Mouse (Mus musculus) liver, embryonic 11.5 days (tissue): ENCODE results near the gene Slc7a7. TPM values are rescaled to one million over a fixed set of nuclear protein-coding genes. Genes with fewer than 3 reads are reported as not detected.

Source experiments
- ATAC-seq: fragments of 200-750 bp; cut with Nextera tagmentation; replicated peaks from 2 replicates; pipeline ENCODE4 v1.8.0; 2017; ENCODE audit warnings: moderate number of reproducible peaks, mild to moderate bottlenecking, moderate TSS enrichment, moderate library complexity; ENCODE audit not compliant: low FRiP score
- DNase-seq: peaks from one replicate; pipeline ENCODE4 v3.0.0-alpha.2; 2017; ENCODE audit warnings: low spot score
- H3K27ac ChIP-seq: fragments of 300-500 bp; sonication (generic); 2 replicates; pipeline ENCODE4 v1.5.1; 2014; ENCODE audit warnings: mild to moderate bottlenecking, low read depth, low read length, control low read depth
- H3K27me3 ChIP-seq: fragments of 300-500 bp; sonication (generic); replicated peaks from 2 replicates; pipeline ENCODE4 v1.6.1; 2014; ENCODE audit warnings: low read length, mixed read lengths; ENCODE audit not compliant: control insufficient read depth, insufficient read depth
- H3K36me3 ChIP-seq: fragments of 300-500 bp; sonication (generic); 2 replicates; pipeline ENCODE4 v1.6.1; 2014; ENCODE audit warnings: mild to moderate bottlenecking, low read length, moderate library complexity, mixed read lengths; ENCODE audit not compliant: control insufficient read depth, insufficient read depth
- H3K4me1 ChIP-seq: fragments of 300-500 bp; sonication (generic); replicated peaks from 2 replicates; pipeline ENCODE4 v1.6.1; 2014; ENCODE audit warnings: low read length, mixed read lengths; ENCODE audit not compliant: control insufficient read depth, insufficient read depth
- H3K4me2 ChIP-seq: fragments of 300-500 bp; sonication (generic); 2 replicates; pipeline ENCODE4 v1.6.1; 2014; ENCODE audit warnings: mild to moderate bottlenecking, control low read depth, moderate library complexity
- H3K4me3 ChIP-seq: fragments of 300-500 bp; sonication (generic); 2 replicates; pipeline ENCODE4 v1.5.1; 2014; ENCODE audit warnings: low read depth, low read length, control low read depth
- H3K9ac ChIP-seq: fragments of 300-500 bp; sonication (generic); 2 replicates; pipeline ENCODE4 v1.6.1; 2014; ENCODE audit warnings: low read depth, low read length, control low read depth
- H3K9me3 ChIP-seq: fragments of 300-500 bp; sonication (generic); 2 replicates; pipeline ENCODE4 v1.6.1; 2016; ENCODE audit warnings: low read length, inconsistent platforms, mixed read lengths; ENCODE audit not compliant: control insufficient read depth
- WGBS: fragments of 180-500 bp; shearing (Covaris S2); extraction: QIAGEN DNeasy Blood & Tissue Kit; methylation state at CpG from one replicate; pipeline ENCODE4 v1.1.7; 2014; 5-methylcytosine and 5-hydroxymethylcytosine counted together
- polyA plus RNA-seq: library from polyadenylated mRNA; unstranded; fragments of >200 nt; fragmentation: Nextera tagmentation; extraction: Ambion mirVana; gene quantifications from 2 replicates; pipeline ENCODE4 v1.2.1, GENCODE M21; 2014

Slc7a7 gene
- polyA plus RNA-seq, 1 experiment from 2014 or later = 8.3 TPM

GRCm38 (mm10) chr14:54340836-54341235 lies 76.7 kb downstream of the Slc7a7 start:
- ATAC-seq = no peak
- no peaks in the 10 kb centered on the region for H3K9me3 ChIP-seq
- H3K9ac ChIP-seq = no peak overlapping the region
- DNase-seq = no peak
- H3K4me2 ChIP-seq = no peak overlapping the region
- H3K27ac ChIP-seq = no peak overlapping the region
- no peaks in the 10 kb centered on the region for H3K36me3 ChIP-seq
- H3K27me3 ChIP-seq = no peaks in the 10 kb centered on the region
- H3K4me3 ChIP-seq = no peak overlapping the region
- H3K4me1 ChIP-seq = no peaks in the 10 kb centered on the region
- 61% methylated on average over 7 of the region's 7 CpGs for WGBS

- Histone ChIP-seq H3K27me3 (no peaks in the 10 kb centered on the region), H3K4me2 (no peak overlapping the region), H3K27ac (no peak overlapping the region), H3K4me1 (no peaks in the 10 kb centered on the region), H3K9me3 (no peaks in the 10 kb centered on the region), H3K9ac (no peak overlapping the region), H3K36me3 (no peaks in the 10 kb centered on the region), H3K4me3 (no peak overlapping the region)
- no peak for ATAC-seq
- WGBS = 71% methylated on average over 8 of the region's 8 CpGs
- no peak for DNase-seq
Measured at GRCm38 (mm10) chr14:54333452-54334189, 84.0 kb downstream of the Slc7a7 start.

- H3K4me1 ChIP-seq = no peaks in the 10 kb centered on the region
- H3K9me3 ChIP-seq = no peaks in the 10 kb centered on the region
- no peak overlapping the region for H3K27ac ChIP-seq
- WGBS = 81% methylated on average over 5 of the region's 5 CpGs
- no peak overlapping the region for H3K4me2 ChIP-seq
- DNase-seq (no peak), ATAC-seq (no peak)
- H3K9ac ChIP-seq = no peak overlapping the region
- H3K36me3 ChIP-seq = no peaks in the 10 kb centered on the region
- no peak overlapping the region for H3K4me3 ChIP-seq
- H3K27me3 ChIP-seq = no peaks in the 10 kb centered on the region
Measured at GRCm38 (mm10) chr14:54332176-54333074, 85.2 kb downstream of the Slc7a7 start.

- DNase-seq (no peak), ATAC-seq (no peak)
- 92% methylated on average over 1 of the region's 1 CpGs for WGBS
- Histone ChIP-seq H3K9me3 (no peaks in the 10 kb centered on the region), H3K36me3 (no peaks in the 10 kb centered on the region), H3K9ac (no peak overlapping the region), H3K27me3 (no peaks in the 10 kb centered on the region), H3K4me3 (no peak overlapping the region), H3K27ac (no peak overlapping the region), H3K4me1 (no peaks in the 10 kb centered on the region), H3K4me2 (no peak overlapping the region)
Measured at GRCm38 (mm10) chr14:54331178-54331577, 86.4 kb downstream of the Slc7a7 start.

GRCm38 (mm10) chr14:54329201-54329600 lies 88.4 kb downstream of the Slc7a7 start:
- Histone ChIP-seq H3K36me3 (no peaks in the 10 kb centered on the region), H3K27me3 (no peaks in the 10 kb centered on the region), H3K4me1 (no peaks in the 10 kb centered on the region), H3K4me2 (no peak overlapping the region), H3K9ac (no peak overlapping the region), H3K27ac (no peak overlapping the region), H3K4me3 (no peak overlapping the region), H3K9me3 (no peaks in the 10 kb centered on the region)
- 38% methylated on average over 9 of the region's 9 CpGs for WGBS
- DNase-seq (no peak), ATAC-seq (no peak)

- H3K4me2 ChIP-seq = no peak overlapping the region
- no peaks in the 10 kb centered on the region for H3K36me3 ChIP-seq
- no peaks in the 10 kb centered on the region for H3K27me3 ChIP-seq
- H3K4me3 ChIP-seq = no peak overlapping the region
- WGBS = 68% methylated on average over 2 of the region's 2 CpGs
- H3K9ac ChIP-seq = no peak overlapping the region
- no peak overlapping the region for H3K27ac ChIP-seq
- H3K9me3 ChIP-seq = no peaks in the 10 kb centered on the region
- H3K4me1 ChIP-seq = no peaks in the 10 kb centered on the region
- DNase-seq (no peak), ATAC-seq (no peak)
Measured at GRCm38 (mm10) chr14:54328548-54328947, 89.0 kb downstream of the Slc7a7 start.

GRCm38 (mm10) chr14:54324486-54324885 lies 93.1 kb downstream of the Slc7a7 start:
- Histone ChIP-seq H3K36me3 (no peaks in the 10 kb centered on the region), H3K9ac (no peak overlapping the region), H3K27ac (no peak overlapping the region), H3K4me1 (no peaks in the 10 kb centered on the region), H3K4me2 (no peak overlapping the region), H3K4me3 (no peak overlapping the region), H3K9me3 (no peaks in the 10 kb centered on the region), H3K27me3 (no peaks in the 10 kb centered on the region)
- WGBS = 63% methylated on average over 5 of the region's 5 CpGs
- DNase-seq = no peak
- ATAC-seq = no peak

GRCm38 (mm10) chr14:54321556-54322376 lies 95.8 kb downstream of the Slc7a7 start:
- H3K27me3 ChIP-seq = no peaks in the 10 kb centered on the region
- no peak overlapping the region for H3K9ac ChIP-seq
- no peaks in the 10 kb centered on the region for H3K4me1 ChIP-seq
- H3K27ac ChIP-seq = no peak overlapping the region
- H3K9me3 ChIP-seq = no peaks in the 10 kb centered on the region
- H3K4me2 ChIP-seq = no peak overlapping the region
- no peak for DNase-seq
- no peak overlapping the region for H3K4me3 ChIP-seq
- no peaks in the 10 kb centered on the region for H3K36me3 ChIP-seq
- ATAC-seq = no peak
- WGBS = 75% methylated on average over 18 of the region's 18 CpGs
